Mouse (Mus musculus) retina, postnatal 1 day (tissue): Measurements from ENCODE around the gene Rhag.

Experiments used
- DNase-seq: peaks from one replicate; pipeline ENCODE4 v3.0.0-alpha.2; 2012

Gene Rhag

DNA sequence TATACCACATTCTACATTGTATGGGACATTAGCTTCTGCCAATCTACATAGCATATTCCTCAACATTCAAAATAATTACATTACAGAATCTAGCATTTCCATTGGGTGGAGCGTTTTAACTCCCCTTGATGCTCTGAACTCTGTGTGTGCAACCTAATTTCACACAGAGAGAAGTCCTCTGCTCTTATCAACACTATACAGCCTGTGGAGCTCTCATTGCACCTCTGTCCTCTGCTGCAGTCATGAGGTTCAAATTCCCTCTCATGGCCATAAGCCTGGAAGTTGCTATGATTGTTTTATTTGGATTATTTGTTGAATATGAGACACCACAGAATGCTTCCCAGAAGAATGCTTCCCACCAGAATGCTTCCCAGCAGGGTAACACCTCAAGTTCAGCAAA lies at the start of gene Rhag:
TSS of gene Rhag (plus strand) at position 193 of the 400 bp plus-strand sequence.
- no peak for DNase-seq

DNA sequence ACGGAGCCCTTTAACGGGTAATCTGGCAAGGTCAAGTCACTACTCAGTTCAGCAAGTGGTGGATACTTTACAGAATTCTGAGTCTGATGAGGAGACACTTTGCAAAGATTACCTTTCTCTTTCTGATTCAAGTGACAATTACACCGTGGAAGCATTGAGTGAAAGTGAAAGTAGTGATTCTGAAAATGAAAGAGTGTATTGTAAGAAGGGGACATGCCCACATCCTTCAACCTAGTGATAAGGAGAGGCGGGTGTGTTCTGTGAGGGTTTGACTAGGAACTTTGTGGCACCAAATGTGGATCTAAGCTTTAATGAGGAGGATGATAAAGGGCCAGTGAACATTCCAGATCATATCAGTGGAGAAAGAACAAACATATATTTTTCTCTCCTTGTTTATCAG lies 47.3 kb upstream of the Rhag start:
- no peak for DNase-seq

DNA sequence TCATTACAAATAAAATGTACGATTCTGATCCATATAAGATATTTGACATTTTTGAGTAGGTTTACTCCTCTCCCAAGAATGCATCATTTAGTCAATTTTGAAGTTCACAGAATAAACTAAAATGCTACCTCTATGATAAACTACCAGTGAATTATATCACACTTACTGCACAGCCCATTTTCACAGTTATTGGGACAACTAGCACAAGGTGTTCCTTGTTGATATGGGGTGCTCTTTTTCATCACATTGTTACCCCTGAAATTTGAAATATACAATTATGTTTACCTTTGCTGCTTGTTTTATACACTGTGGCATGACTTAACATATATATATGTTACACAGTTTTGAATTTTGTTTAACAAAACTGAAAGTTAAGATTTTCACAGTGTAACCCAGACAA lies 43.8 kb upstream of the Rhag start:
- DNase-seq: no peak

- no peak for DNase-seq
These were observed 21.0 kb upstream of the Rhag start for GRCm38 (mm10) chr17:40789877-40790276.

DNA sequence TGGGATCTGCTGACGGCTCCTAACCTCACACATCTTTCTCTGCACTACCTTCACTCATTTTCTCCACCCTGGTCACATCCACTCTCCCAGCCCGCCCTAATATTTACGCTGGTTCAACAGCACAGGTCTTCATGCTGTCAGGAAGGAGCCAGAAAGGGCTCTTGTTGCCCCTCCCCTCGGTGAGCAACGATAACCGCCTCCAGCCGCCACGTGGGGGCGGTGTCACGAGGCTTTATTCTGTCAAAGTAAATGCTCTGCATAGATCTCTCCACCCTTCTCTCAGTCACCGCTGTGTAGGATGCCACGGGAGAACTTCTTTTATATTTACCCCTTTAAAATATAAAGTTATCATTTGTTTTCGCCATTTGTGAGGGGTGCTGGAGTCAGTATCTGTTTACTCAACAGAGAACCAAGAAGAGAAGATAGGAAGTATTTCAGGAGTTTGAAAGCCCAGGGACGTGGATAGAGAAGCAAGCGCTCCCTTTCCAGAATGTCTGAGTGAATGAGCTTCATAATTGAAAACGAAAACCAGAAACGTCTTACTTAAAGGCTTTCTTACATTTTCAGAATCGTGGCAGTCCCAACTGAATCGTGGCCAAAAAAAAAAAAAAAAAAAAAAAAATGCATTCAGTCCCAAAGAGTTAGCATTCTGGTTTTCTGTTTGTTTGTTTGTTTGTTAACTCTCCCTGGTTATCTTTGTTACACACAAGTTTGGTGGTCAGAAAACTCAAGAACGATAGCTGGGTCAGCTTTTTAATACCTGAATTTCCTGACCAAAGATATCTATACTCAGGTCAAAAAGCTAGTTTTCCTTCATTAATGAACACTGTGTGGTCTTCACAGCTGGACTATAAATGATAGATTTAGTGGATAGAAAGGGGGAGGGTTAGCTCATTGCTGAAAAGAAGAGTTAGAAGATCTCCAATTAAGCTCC lies 16.7 kb upstream of the Rhag start:
- peak; percentile 6 for DNase-seq

GRCm38 (mm10) chr17:40802707-40803340 lies 8.1 kb upstream of the Rhag start:
- DNase-seq: no peak

GRCm38 (mm10) chr17:40806550-40806949 lies 4.4 kb upstream of the Rhag start:
- DNase-seq: no peak

- DNase-seq: no peak
These were observed 3.9 kb upstream of the Rhag start, which contains the start of gene Crisp2 for GRCm38 (mm10) chr17:40806953-40807572. Crisp2 (minus strand) TSS chr17:40807003.

- DNase-seq: no peak
These were observed 2.9 kb upstream of the Rhag start for GRCm38 (mm10) chr17:40808071-40808470.

DNA sequence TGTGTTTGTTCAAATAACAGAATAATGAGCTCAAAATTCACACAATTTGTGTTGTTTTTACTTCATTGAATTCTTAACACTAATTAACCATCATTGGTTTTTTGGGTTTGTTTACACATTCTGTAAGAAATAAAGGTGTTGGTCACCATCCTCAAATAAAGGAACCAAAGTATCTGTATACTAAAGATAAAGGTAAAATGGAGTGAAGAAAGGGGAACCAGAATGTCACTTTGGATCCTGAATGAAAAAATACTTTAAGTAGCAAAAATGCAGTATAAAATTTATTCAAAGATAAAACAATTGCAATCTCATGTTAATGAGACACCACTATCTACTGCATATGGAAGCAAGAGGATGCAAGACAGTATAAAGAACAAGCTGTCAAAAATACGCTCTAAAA lies 634 bp downstream of the Rhag start:
- no peak for DNase-seq

DNA sequence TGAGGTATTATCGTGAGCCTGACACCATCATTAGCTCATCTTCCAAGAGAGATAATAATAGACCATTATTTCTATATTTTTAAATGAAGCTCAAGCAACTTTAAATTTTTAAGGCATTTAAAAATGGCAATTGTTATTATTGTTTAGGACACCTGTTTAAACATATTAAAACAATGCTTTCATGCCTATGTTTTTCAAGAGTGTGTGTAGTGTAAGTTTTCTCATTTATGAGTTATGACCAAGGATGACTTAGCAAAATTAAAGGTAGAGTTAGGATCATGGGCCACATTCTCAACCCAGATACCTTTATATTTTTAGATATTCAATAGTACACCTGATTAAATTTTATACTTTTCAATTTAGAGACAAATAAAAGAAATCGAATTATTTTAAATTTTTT lies 1.3 kb downstream of the Rhag start:
- no peak for DNase-seq

- DNase-seq: no peak
These were observed 6.5 kb downstream of the Rhag start for GRCm38 (mm10) chr17:40817340-40817943.

- no peak for DNase-seq
These were observed 10.6 kb downstream of the Rhag start for GRCm38 (mm10) chr17:40821477-40821876.

GRCm38 (mm10) chr17:40823817-40824216 lies 12.9 kb downstream of the Rhag start:
- peak; percentile 5 for DNase-seq

DNA sequence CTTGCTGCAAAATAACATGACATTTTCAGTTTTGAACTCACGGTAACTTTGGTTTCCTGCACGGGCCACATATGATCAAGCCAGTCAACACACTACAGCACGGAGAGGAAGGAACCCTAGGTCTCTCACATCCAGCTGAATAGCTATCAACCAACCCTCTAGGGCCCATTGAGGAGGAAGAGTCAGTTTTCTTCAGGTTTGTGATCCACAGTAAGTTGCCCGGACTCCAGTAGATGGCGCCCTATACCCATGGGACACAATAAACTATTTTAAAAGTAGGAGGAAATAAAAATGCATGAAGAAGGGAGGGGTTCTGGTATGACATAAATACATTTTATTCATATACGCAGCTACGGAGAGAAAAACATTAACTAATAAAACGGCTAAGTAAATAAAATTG lies 13.6 kb downstream of the Rhag start:
- DNase-seq: peak; percentile 64

DNA sequence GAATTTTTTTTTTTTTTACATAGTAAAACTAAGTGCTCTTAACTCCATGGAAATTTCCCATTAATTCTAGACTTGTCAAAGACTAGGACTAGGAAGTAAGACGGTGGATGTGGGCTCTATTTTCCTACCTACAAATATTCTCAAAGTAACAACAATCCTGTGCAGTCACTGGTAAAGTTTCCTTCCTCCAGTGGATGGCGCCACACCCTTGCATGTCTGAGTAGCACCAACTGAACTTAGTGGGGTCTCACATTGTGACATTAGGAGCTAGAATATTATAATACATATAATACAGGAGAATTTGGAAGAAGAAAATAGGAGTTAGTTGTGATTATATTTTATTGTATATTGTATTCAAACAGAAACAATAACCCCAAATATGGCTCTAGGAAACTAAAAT lies 20.9 kb downstream of the Rhag start:
- no peak for DNase-seq

- peak; percentile 63 for DNase-seq
These were observed 26.4 kb downstream of the Rhag start for GRCm38 (mm10) chr17:40837308-40837707.

DNA sequence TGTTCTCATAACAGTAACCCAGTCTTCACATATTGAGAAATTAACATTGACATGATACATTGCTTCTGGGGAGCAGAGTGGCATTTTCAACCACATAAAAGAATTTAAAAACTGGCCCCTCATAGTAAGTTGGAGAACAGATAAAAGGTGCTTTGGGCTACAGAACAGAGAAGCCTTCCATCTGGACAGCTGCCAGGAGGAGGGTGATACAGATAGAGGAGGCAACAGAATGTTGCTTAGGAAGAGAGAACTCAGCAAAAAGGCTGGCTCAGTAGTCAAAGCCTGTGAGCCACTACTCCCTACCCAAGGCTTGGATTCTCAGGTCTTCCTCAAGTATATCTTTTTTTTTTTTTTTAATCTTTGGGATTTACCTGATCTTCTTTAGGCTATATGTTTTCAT lies 44.1 kb downstream of the Rhag start:
- no peak for DNase-seq

GRCm38 (mm10) chr17:40868952-40869747 lies 58.2 kb downstream of the Rhag start:
- no peak for DNase-seq

- DNase-seq: peak; percentile 57
These were observed 61.7 kb downstream of the Rhag start for GRCm38 (mm10) chr17:40872626-40873025.

DNA sequence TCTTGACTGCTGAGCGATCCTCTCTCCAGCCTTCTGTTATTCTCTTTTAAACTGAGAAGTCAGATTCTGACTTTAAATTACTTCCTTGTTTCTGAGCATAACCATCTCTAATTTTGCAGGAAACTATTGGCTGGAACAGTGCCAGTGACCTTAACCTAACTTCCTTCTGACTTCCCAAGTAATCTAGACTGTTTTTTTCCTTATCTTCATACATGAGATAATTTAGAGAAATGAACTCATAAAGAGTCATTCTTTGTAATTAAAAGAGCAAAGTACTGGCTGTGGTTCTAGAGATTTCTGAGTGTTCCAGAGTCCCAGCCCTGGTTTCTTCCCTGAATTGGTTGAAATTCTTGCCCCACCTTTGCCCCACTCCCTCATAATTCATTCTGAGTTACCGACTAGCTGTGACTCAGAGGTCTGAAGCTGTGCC lies 62.7 kb downstream of the Rhag start:
- no peak for DNase-seq

DNA sequence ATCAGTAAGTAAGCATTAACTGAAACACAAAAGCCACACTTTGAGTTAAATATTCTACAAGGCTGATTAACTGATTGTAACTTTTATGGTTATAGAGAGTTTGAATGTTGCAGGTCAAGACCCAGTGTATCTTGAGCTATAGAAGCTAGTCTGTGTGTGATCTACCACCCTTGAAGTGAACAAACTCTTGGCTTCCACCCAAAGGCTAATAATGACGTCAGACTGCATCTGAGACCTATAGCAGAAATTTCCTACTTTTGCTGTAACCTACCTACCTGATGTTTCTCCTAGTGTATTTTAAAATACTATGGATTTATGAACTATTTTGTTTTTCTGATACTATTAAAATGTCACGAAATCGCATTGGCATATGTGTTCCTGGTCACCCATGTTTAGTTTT lies 63.8 kb downstream of the Rhag start:
- no peak for DNase-seq
